Mouse (Mus musculus) neural tube, postnatal 0 days (tissue): ENCODE data around the gene Iqcf4. TPM values are rescaled to one million over a fixed set of nuclear protein-coding genes. Genes with fewer than 3 reads are reported as not detected.

Source experiments
- polyA plus RNA-seq: library from polyadenylated mRNA; unstranded; fragments of >200 nt; fragmentation: Nextera tagmentation; extraction: Ambion mirVana; gene quantifications from 2 replicates; pipeline ENCODE4 v1.2.1, GENCODE M21; 2015

Gene Iqcf4
- polyA plus RNA-seq, result not detected in 2 replicates

DNA sequence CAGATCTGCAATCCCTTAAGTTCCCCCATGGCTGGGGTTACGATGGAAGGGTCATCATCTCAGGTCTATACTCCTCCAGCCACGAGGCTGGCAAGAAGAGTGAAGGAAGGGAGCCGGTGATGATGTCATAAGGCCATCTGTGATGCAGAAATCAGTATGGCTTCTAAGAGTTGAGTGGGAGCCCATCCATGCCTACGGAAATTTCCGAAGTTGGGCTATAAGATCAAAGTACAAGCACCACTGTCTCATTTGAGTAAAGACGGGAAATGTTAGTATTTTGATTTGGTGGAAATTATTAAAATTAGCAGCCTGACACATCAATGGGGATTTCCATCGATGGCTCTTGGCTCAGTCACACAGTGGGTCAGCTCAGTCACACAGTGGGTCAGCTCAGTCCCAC is at the start of gene Iqcf4:
TSS of gene Iqcf4 (minus strand) at position 101 of the 400 bp plus-strand sequence.

DNA sequence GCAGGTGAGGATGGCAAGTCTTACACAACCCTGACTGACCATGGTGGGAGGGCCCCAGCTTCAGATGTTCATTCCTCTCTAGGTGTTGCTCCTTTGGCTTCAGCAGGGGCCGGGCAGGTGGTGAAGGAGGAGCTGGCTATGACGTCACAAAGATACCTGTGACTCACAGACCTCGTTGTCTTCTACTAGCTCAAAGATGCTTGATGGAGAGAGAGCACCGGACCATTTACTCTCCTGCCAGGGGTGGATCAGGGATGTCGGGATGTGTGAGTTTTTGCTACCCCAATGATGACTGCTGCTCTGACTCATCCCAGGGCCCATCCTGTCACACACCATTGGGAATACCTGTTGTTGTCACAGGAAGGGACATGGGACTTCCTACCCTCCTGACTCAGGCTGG is 9.3 kb downstream of the Iqcf4 start, which contains the start of gene Iqcf3:
TSS of gene Iqcf3 (minus strand) at position 101 of the 400 bp plus-strand sequence.

Other genes starting within 250 kb of the Iqcf4 start
- 17.9 and 18.0 TPM in 2 replicates for gene Dusp7, start 202.4 kb downstream of the Iqcf4 start, polyA plus RNA-seq
- gene Rpl29, start 141.5 kb downstream of the Iqcf4 start, polyA plus RNA-seq, result 704 and 771 TPM in 2 replicates
- 19.4 and 21.4 TPM in 2 replicates for gene Acy1, start 132.7 kb downstream of the Iqcf4 start, polyA plus RNA-seq
- 14.5 and 17.0 TPM in 2 replicates for gene Abhd14b, start 123.5 kb downstream of the Iqcf4 start, polyA plus RNA-seq
- 77.4 and 83.7 TPM in 2 replicates for gene Abhd14a, start 123.3 kb downstream of the Iqcf4 start, polyA plus RNA-seq
- 184 and 212 TPM in 2 replicates for gene Pcbp4, start 117.7 kb downstream of the Iqcf4 start, polyA plus RNA-seq
- gene Gpr62, start 105.1 kb downstream of the Iqcf4 start, polyA plus RNA-seq, result 2.8 and 3.8 TPM in 2 replicates
- 36.1 and 41.9 TPM in 2 replicates for gene Rrp9, start 95.0 kb downstream of the Iqcf4 start, polyA plus RNA-seq
- 2.6 and 3.6 TPM in 2 replicates for gene Parp3, start 94.0 kb downstream of the Iqcf4 start, polyA plus RNA-seq
- not detected in 2 replicates for gene Iqcf1, start 71.0 kb downstream of the Iqcf4 start, polyA plus RNA-seq
- not detected in 2 replicates for gene Iqcf5, start 56.4 kb downstream of the Iqcf4 start, polyA plus RNA-seq
- gene Iqcf3, start 9.4 kb downstream of the Iqcf4 start, polyA plus RNA-seq, result not detected in 2 replicates
- not detected in 2 replicates for gene Iqcf6, start 55.6 kb upstream of the Iqcf4 start, polyA plus RNA-seq
- gene Grm2, start 85.1 kb upstream of the Iqcf4 start, polyA plus RNA-seq, result 8.0 and 8.3 TPM in 2 replicates
- gene Tex264, start 114.9 kb upstream of the Iqcf4 start, polyA plus RNA-seq, result 93.6 and 93.9 TPM in 2 replicates
- gene Rad54l2, start 218.2 kb upstream of the Iqcf4 start, polyA plus RNA-seq, result 3.9 and 5.0 TPM in 2 replicates